Mouse (Mus musculus) v-Abl transformed pro-B cells (cell line): ENCODE measurements around the gene Slc12a7.
"Not testable (repeated sequence)": the region's sequence is repeated elsewhere in the genome, so short reads cannot be mapped to it uniquely, and the experiment has no call there.

ENCODE experiments used
- in situ Hi-C, 2 experiments: fragments of 400-800 bp; cut with MboI; formaldehyde crosslinking; loops; one replicate each; pipeline ENCODE4 v1.15.1; 2025; ENCODE audit not compliant: unreplicated experiment in 2 of 2

Gene Slc12a7

GRCm38 (mm10) chr13:73713204-73713603 lies 19.7 kb upstream of the Slc12a7 start:
- in situ Hi-C loops: loop anchor here (5.0 to 10.0 kb wide), 4 partner anchors 66 to 592 kb away; no protein-coding TSS in a partner anchor

- in situ Hi-C loops: loop anchor here (5.0 to 10.0 kb wide), 4 partner anchors 67 to 591 kb away; no protein-coding TSS in a partner anchor
These were observed 18.9 kb upstream of the Slc12a7 start for GRCm38 (mm10) chr13:73714020-73714419.

GRCm38 (mm10) chr13:73718225-73718624 lies 14.7 kb upstream of the Slc12a7 start:
- in situ Hi-C loops: loop anchor here in 1 of 2 experiments (10.0 kb wide), 2 partner anchors 203 to 587 kb away; no protein-coding TSS in a partner anchor

- in situ Hi-C loops: loop anchor here (5.0 kb wide), 2 partner anchors 107 to 187 kb away; no protein-coding TSS in a partner anchor
These were observed 12.7 kb upstream of the Slc12a7 start for GRCm38 (mm10) chr13:73720241-73720640.

- in situ Hi-C loops: loop anchor here (5.0 kb wide), 2 partner anchors 104 to 184 kb away; no protein-coding TSS in a partner anchor
These were observed 9.7 kb upstream of the Slc12a7 start for GRCm38 (mm10) chr13:73723081-73723668.

GRCm38 (mm10) chr13:73725315-73725714 lies 7.6 kb upstream of the Slc12a7 start:
- in situ Hi-C loops: loop anchor here in 1 of 2 experiments (5.0 kb wide), 1 partner anchor 42 kb away; no protein-coding TSS in a partner anchor

GRCm38 (mm10) chr13:73727621-73728025 lies 5.3 kb upstream of the Slc12a7 start:
- in situ Hi-C loops: loop anchor here in 1 of 2 experiments (5.0 kb wide), 1 partner anchor 40 kb away; no protein-coding TSS in a partner anchor

GRCm38 (mm10) chr13:73728633-73729032 lies 4.3 kb upstream of the Slc12a7 start:
- in situ Hi-C loops: loop anchor here in 1 of 2 experiments (5.0 kb wide), 1 partner anchor 39 kb away; no protein-coding TSS in a partner anchor

GRCm38 (mm10) chr13:73730913-73731312 lies 2.0 kb upstream of the Slc12a7 start:
- in situ Hi-C loops: loop anchor here in 1 of 2 experiments (5.0 kb wide), 1 partner anchor 36 kb away; no protein-coding TSS in a partner anchor

GRCm38 (mm10) chr13:73732235-73732634 lies 659 bp upstream of the Slc12a7 start:
- in situ Hi-C loops: loop anchor here in 1 of 2 experiments (5.0 kb wide), 1 partner anchor 35 kb away; no protein-coding TSS in a partner anchor

GRCm38 (mm10) chr13:73734379-73734778 lies 1.5 kb downstream of the Slc12a7 start:
- in situ Hi-C loops: loop anchor here in 1 of 2 experiments (5.0 kb wide), 1 partner anchor 33 kb away; no protein-coding TSS in a partner anchor

- in situ Hi-C loops: no loop called here
These were observed 2.4 kb downstream of the Slc12a7 start for GRCm38 (mm10) chr13:73735270-73735669.

- in situ Hi-C loops: no loop called here
These were observed 3.0 kb downstream of the Slc12a7 start for GRCm38 (mm10) chr13:73735928-73736327.

- in situ Hi-C loops: no loop called here
These were observed 4.0 kb downstream of the Slc12a7 start for GRCm38 (mm10) chr13:73736943-73737342.

- in situ Hi-C loops: not testable (repeated sequence)
These were observed 7.6 kb downstream of the Slc12a7 start for GRCm38 (mm10) chr13:73740399-73740944.

- in situ Hi-C loops: no loop called here
These were observed 10.1 kb downstream of the Slc12a7 start for GRCm38 (mm10) chr13:73742944-73743343.

GRCm38 (mm10) chr13:73743662-73744061 lies 10.8 kb downstream of the Slc12a7 start:
- in situ Hi-C loops: no loop called here

GRCm38 (mm10) chr13:73748663-73749440 lies 16.0 kb downstream of the Slc12a7 start:
- in situ Hi-C loops: no loop called here

- in situ Hi-C loops: no loop called here
These were observed 17.5 kb downstream of the Slc12a7 start for GRCm38 (mm10) chr13:73750435-73750834.

- in situ Hi-C loops: no loop called here
These were observed 18.4 kb downstream of the Slc12a7 start for GRCm38 (mm10) chr13:73751284-73751683.

- in situ Hi-C loops: no loop called here
These were observed 22.9 kb downstream of the Slc12a7 start for GRCm38 (mm10) chr13:73755809-73756208.
